Mouse (Mus musculus) CD4-positive naive resting alpha-beta T cell, adult 76 days (primary cell): Measurements from ENCODE around the gene Zeb2. TPM values are rescaled to one million over a fixed set of nuclear protein-coding genes. Genes with fewer than 3 reads are reported as not detected.

ENCODE experiments used
- total RNA-seq: library from RNA; stranded (reverse); gene quantifications from one replicate; pipeline ENCODE4 v1.2.4, GENCODE M21; 2023

Gene Zeb2
- 13.0 TPM for total RNA-seq

DNA sequence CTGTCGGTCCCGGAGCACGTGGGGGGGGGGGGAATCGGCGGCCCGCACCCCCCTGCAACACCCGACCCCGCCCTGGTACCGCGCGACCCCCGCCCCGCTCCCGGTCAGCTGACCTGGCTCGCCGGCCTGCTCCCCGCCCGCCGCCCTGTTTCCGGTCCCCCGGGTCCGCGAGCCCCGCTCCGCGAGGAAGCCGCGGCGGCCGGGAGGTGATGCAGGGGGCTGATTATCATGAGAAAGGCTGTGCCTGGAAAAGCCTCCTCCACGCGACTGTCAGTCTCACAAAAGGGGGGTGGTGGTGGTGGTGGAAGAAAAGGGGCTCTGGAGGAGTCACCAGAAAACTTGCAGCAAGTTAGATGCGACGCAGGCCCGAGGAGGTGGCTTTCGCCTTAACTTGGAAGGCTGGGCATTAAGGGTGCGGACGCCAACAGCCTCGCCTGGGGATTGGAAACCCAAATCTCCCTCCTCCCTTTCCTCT lies at the start of gene Zeb2:
Zeb2 (minus strand) TSS at position 309 of the 475 bp plus-strand sequence.

Other genes with a start within 250 kb of the Zeb2 start
- 45.0 TPM for gene Gtdc1, start 189.7 kb downstream of the Zeb2 start, total RNA-seq